Mouse (Mus musculus) embryonic facial prominence, embryonic 14.5 days (tissue): ENCODE measurements around the gene Aqp5. TPM values are rescaled to one million over a fixed set of nuclear protein-coding genes. Genes with fewer than 3 reads are reported as not detected.
A peak's percentile ranks its signal among the peaks of the same experiment; 100 is the strongest.

Experiments
- ATAC-seq: fragments of 200-750 bp; cut with Nextera tagmentation; 2 replicates; pipeline ENCODE4 v1.8.0; 2017; ENCODE audit warnings: low read depth, moderate number of reproducible peaks, moderate TSS enrichment
- DNase-seq: peaks from one replicate; pipeline ENCODE4 v3.0.0-alpha.2; 2015; ENCODE audit warnings: low spot score
- H3K27ac ChIP-seq: fragments of 300-500 bp; sonication (generic); replicated peaks from 2 replicates; pipeline ENCODE4 v1.5.1; 2014; ENCODE audit warnings: low read depth, mild to moderate bottlenecking, low read length, moderate library complexity
- H3K27me3 ChIP-seq: fragments of 300-500 bp; sonication (generic); replicated peaks from 2 replicates; pipeline ENCODE4 v1.6.1; 2014; ENCODE audit warnings: low read length; ENCODE audit not compliant: control insufficient read depth, insufficient read depth
- H3K36me3 ChIP-seq: fragments of 300-500 bp; sonication (generic); 2 replicates; pipeline ENCODE4 v1.6.1; 2014; ENCODE audit warnings: low read length, mixed read lengths; ENCODE audit not compliant: control insufficient read depth, insufficient read depth
- H3K4me1 ChIP-seq: fragments of 300-500 bp; sonication (generic); 2 replicates; pipeline ENCODE4 v1.6.1; 2014; ENCODE audit warnings: antibody characterized with exemption, low read length; ENCODE audit not compliant: control insufficient read depth, insufficient read depth
- H3K4me2 ChIP-seq: fragments of 300-500 bp; sonication (generic); 2 replicates; pipeline ENCODE4 v1.6.1; 2014; ENCODE audit warnings: low read depth, mild to moderate bottlenecking, low read length, moderate library complexity, mixed read lengths
- H3K4me3 ChIP-seq: fragments of 300-500 bp; sonication (generic); 2 replicates; pipeline ENCODE4 v1.5.1; 2014; ENCODE audit warnings: low read depth, mild to moderate bottlenecking, low read length
- H3K9ac ChIP-seq: fragments of 300-500 bp; sonication (generic); 2 replicates; pipeline ENCODE4 v1.6.1; 2014; ENCODE audit warnings: low read depth, mild to moderate bottlenecking, low read length, moderate library complexity, mixed read lengths
- H3K9me3 ChIP-seq: fragments of 300-500 bp; sonication (generic); 2 replicates; pipeline ENCODE4 v1.6.1; 2016; ENCODE audit warnings: low read length; ENCODE audit not compliant: control insufficient read depth
- WGBS: fragments of 180-500 bp; shearing (Covaris S2); extraction: QIAGEN DNeasy Blood & Tissue Kit; methylation state at CpG from one replicate; pipeline ENCODE4 v1.1.7; 2014; 5-methylcytosine and 5-hydroxymethylcytosine counted together
- polyA plus RNA-seq: library from polyadenylated mRNA; unstranded; fragments of >200 nt; fragmentation: Nextera tagmentation; extraction: Ambion mirVana; gene quantifications from 2 replicates; pipeline ENCODE4 v1.2.1, GENCODE M21; 2014

Gene Aqp5
- polyA plus RNA-seq, 1 experiment from 2014 or later, result 2.9 TPM

DNA sequence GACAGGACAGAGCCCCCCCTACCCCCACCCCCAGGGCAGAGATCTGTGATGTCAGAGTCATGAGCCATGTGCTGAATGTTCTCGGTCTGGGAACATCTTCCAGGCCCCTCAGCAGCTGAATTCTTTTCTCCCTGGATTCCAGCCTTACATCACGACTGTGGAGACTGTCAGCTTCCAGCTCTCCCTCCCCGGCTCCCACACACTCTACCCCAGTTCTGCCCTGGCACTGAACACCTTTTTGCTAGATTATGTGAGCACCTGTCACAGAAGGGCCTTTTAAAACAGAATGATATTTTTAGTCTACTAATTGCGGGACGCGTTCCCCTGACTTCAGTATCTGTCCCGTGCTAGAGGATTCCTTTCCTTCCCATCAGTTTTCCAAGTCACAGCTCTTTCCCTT, 21.0 kb downstream of the Aqp5 start:
- H3K27ac ChIP-seq, result no peak overlapping the region
- no peaks in the 10 kb centered on the region for H3K36me3 ChIP-seq
- H3K9ac ChIP-seq, result no peak overlapping the region
- H3K4me3 ChIP-seq, result no peak overlapping the region
- no peak for DNase-seq
- no peak for ATAC-seq
- no peaks in the 10 kb centered on the region for H3K9me3 ChIP-seq
- WGBS, result 57% methylated on average over 7 of the region's 7 CpGs
- H3K4me1 ChIP-seq, result peaks cover 23% of the 10 kb centered on the region
- H3K27me3 ChIP-seq, result peaks cover 2% of the 10 kb centered on the region; the same call in 1 of the 2 replicates
- H3K4me2 ChIP-seq, result no peak overlapping the region

DNA sequence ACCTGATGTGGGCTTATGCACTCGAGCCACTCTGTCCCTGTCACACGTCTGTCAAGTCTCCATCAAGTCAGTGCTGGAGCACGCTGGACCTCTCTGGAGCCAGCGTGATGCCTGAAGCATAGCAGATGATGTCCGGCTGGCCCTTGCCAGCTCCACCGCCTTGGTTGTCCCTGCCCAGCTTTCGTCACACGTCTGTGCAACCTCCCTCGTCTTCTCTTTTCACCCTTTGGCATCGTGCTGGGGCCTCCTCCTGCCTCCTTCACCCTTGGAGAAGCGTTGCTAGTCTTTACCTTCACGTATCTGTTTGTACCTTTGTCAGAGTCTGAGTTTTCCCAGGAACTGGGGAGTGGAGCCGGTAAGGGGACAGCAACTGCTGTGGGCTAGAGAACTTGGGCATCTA, 23.7 kb downstream of the Aqp5 start:
- Histone ChIP-seq H3K4me2 (peak overlapping the region; percentile 21; the same call in 1 of the 2 replicates), H3K9ac (no peak overlapping the region), H3K4me3 (no peak overlapping the region), H3K27ac (no peak overlapping the region), H3K36me3 (no peaks in the 10 kb centered on the region), H3K9me3 (no peaks in the 10 kb centered on the region), H3K27me3 (peaks cover 2% of the 10 kb centered on the region; the same call in 1 of the 2 replicates), H3K4me1 (peaks cover 14% of the 10 kb centered on the region; the same call in 1 of the 2 replicates)
- WGBS, result 73% methylated on average over 13 of the region's 13 CpGs
- no peak for DNase-seq
- ATAC-seq, result no peak

DNA sequence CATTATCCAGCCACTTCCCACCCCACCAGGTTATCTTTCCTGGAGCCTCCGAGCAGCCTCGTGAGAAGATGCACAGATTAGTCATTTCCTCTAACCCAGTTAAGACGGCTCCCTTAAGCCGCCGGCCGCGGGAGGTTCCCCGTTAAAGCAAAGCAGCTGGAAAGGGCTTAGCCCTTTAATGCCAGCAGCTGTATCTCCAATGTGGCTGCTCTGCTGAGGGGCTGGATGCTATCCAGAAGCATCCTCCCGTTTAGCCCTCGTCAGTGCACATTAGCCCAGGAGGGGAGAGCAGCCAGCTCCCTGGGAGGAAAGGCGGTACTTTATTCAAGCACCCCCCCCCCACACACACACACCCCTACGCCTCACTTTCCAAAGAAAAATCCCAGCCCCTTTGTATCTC, 24.2 kb downstream of the Aqp5 start:
- Histone ChIP-seq H3K4me2 (peak overlapping the region; percentile 21; the same call in 1 of the 2 replicates), H3K9ac (no peak overlapping the region), H3K27me3 (peaks cover 2% of the 10 kb centered on the region; the same call in 1 of the 2 replicates), H3K27ac (0 out of 2 replicates have a peak overlapping the region, but pooled peaks have one; percentile 9), H3K36me3 (0 out of 2 replicates have a peak, but pooled peaks cover 4% of the 10 kb centered on the region), H3K4me1 (peaks cover 14% of the 10 kb centered on the region; the same call in 1 of the 2 replicates), H3K4me3 (no peak overlapping the region), H3K9me3 (no peaks in the 10 kb centered on the region)
- DNase-seq, result peak; percentile 86
- WGBS, result 4% methylated on average over 12 of the region's 12 CpGs
- peak; percentile 58 for ATAC-seq

DNA sequence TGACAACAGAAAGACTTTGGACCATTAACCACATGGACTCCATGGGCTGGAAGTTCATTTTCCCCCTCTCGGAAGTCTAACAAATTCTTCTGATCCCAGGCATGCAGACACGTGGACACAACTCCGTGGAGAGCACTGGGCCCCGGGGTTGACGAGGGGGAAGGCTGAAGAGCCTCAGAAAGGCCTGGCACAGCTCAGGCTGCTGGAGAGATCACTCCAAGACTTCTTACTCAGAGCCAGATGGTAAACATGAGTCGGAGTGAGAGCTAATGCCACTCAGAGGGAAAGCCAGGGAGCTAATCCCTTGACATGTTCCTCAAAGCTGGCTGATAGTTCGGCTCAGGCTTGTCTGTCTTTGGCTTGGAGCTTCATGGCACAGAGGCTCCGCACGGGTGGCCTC, 24.7 kb downstream of the Aqp5 start:
- H3K27me3 ChIP-seq, result peaks cover 2% of the 10 kb centered on the region; the same call in 1 of the 2 replicates
- H3K9me3 ChIP-seq, result no peaks in the 10 kb centered on the region
- peaks cover 14% of the 10 kb centered on the region; the same call in 1 of the 2 replicates for H3K4me1 ChIP-seq
- peak overlapping the region; percentile 9 for H3K27ac ChIP-seq
- peak; percentile 65 for DNase-seq
- peak overlapping the region; percentile 21 for H3K4me2 ChIP-seq
- no peak overlapping the region for H3K4me3 ChIP-seq
- ATAC-seq, result peak; percentile 55; the same call in 1 of the 2 replicates
- H3K36me3 ChIP-seq, result peaks cover 8% of the 10 kb centered on the region; the same call in 1 of the 2 replicates
- WGBS, result 21% methylated on average over 9 of the region's 9 CpGs
- no peak overlapping the region for H3K9ac ChIP-seq

DNA sequence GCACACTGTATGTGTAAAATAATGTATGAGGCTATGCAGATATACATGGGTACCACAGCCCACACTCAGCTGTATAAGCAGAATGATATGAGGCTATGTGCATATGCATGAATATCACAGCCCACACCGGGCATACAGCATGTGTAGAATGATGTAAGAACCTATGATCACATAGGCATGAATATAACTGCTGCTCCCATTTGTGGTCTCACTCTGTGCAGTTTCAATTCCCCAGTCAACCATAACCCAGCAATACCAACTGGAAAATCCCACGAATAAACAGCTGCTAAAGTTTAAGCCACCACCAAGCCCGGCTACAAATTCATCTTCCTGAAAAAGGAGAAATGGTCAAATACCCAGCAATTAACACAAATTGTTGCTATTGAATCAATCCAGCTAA, 28.0 kb downstream of the Aqp5 start:
- no peaks in the 10 kb centered on the region for H3K9me3 ChIP-seq
- no peak overlapping the region for H3K4me2 ChIP-seq
- peaks cover 39% of the 10 kb centered on the region for H3K36me3 ChIP-seq
- H3K27ac ChIP-seq, result no peak overlapping the region
- no peak overlapping the region for H3K9ac ChIP-seq
- peaks cover 14% of the 10 kb centered on the region; the same call in 1 of the 2 replicates for H3K4me1 ChIP-seq
- no peaks in the 10 kb centered on the region; the same call in 1 of the 2 replicates for H3K27me3 ChIP-seq
- H3K4me3 ChIP-seq, result no peak overlapping the region
- DNase-seq (no peak), ATAC-seq (no peak)
- WGBS, result 75% methylated on average over 3 of the region's 3 CpGs

DNA sequence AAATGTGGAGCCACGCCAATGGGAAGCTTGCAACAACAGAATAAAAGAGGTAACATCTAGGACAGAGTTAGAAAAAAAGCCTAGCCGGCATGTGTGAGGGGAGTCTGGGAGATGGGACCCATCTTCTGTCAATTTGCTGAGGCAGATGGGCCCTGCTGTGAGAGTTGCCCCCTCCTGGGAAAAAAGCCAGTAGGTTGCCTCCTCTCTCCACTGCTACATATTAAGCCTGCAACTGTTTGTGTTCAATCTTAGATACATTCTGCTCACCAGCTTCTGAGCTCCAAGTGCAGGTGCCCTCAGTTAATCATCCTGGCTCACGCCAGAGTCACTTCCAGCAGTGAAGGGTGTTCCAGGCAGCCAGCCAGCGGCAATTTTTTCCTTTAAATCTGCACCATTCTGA, 29.2 kb downstream of the Aqp5 start:
- Histone ChIP-seq H3K4me2 (no peak overlapping the region), H3K9ac (no peak overlapping the region), H3K4me1 (peaks cover 7% of the 10 kb centered on the region; the same call in 1 of the 2 replicates), H3K9me3 (no peaks in the 10 kb centered on the region), H3K4me3 (no peak overlapping the region), H3K36me3 (peaks cover 50% of the 10 kb centered on the region), H3K27ac (no peak overlapping the region), H3K27me3 (no peaks in the 10 kb centered on the region)
- ATAC-seq (no peak), DNase-seq (no peak)
- WGBS, result 75% methylated on average over 4 of the region's 4 CpGs

DNA sequence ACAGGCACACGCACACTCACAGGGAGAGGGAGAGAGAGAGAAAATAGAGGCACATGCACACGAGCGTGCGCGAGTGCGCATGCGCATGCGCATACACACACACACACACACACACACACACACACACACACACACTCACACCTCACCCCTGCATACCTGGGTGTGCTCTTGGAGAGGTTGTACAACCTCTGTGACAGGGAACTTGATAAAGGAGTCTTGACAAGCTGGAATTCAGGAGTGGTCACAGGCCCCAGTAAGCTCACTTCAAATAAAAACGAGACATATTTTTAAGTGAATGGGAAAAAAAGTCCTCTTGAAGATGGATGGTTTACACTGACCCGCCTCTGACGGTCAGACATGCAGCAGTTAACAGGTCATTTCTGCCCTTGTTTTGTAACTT, 31.5 kb downstream of the Aqp5 start:
- Histone ChIP-seq H3K9ac (no peak overlapping the region), H3K27me3 (no peaks in the 10 kb centered on the region), H3K4me2 (no peak overlapping the region), H3K36me3 (peaks cover 72% of the 10 kb centered on the region), H3K27ac (no peak overlapping the region), H3K4me1 (no peaks in the 10 kb centered on the region), H3K4me3 (no peak overlapping the region), H3K9me3 (no peaks in the 10 kb centered on the region)
- WGBS, result 94% methylated on average over 11 of the region's 11 CpGs
- ATAC-seq, result no peak
- DNase-seq, result no peak

DNA sequence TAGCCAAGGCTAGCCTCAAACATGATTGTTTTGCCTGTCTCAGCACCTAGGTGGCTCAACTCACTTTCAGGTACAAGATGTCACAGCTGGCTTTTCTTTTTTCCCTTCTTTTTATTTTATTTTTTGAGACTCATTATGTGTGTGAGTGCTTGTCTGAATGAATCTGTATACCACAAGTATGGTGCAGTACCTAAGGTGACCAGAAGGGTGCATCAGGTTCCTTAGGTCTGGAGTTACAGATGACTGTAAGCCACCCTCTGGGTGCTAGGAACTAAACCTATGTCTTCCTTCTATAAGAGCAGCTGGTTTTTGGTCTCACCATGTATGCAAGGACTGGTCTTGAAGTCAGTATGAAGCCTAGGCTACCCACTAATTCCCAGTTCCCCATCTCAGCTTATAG, 41.0 kb downstream of the Aqp5 start:
- DNase-seq, result no peak
- no peak overlapping the region for H3K4me3 ChIP-seq
- ATAC-seq, result no peak
- peaks cover 94% of the 10 kb centered on the region for H3K36me3 ChIP-seq
- no peaks in the 10 kb centered on the region for H3K27me3 ChIP-seq
- H3K27ac ChIP-seq, result no peak overlapping the region
- H3K4me2 ChIP-seq, result no peak overlapping the region
- no peak overlapping the region for H3K9ac ChIP-seq
- no peaks in the 10 kb centered on the region for H3K4me1 ChIP-seq
- no peaks in the 10 kb centered on the region for H3K9me3 ChIP-seq

DNA sequence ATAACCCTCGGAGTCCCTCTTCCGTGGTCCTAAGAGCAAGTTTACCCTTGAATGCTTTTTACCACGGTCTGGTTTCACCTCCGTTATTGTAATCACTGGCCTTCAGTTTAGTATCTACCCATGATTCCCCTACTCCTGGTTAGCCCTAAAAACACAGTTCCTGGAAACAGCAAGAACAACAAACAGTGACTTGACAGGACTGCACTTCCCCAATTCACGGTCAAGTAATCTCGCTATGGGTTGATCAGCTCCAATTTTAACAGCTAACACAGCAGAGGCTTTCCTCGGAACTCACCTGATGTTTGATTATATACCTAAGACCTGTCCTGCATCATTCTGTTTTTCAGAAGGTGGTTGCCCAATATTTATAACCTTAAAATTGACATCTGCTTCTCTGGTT, 44.1 kb downstream of the Aqp5 start:
- Histone ChIP-seq H3K4me3 (no peak overlapping the region), H3K27ac (no peak overlapping the region), H3K36me3 (peaks cover 90% of the 10 kb centered on the region), H3K4me2 (no peak overlapping the region), H3K9ac (no peak overlapping the region), H3K4me1 (no peaks in the 10 kb centered on the region), H3K27me3 (no peaks in the 10 kb centered on the region), H3K9me3 (no peaks in the 10 kb centered on the region)
- DNase-seq (no peak), ATAC-seq (no peak)
- 92% methylated on average over 7 of the region's 7 CpGs for WGBS
